Mouse (Mus musculus): Measurements from ENCODE around the gene Gcsh.

GRCm38 (mm10) chr8:116954415-116954814 lies 38.9 kb downstream of the Gcsh start:
- TF ChIP-seq USF1 (IDR thresholded peaks at IDR 0.05; ENCODE audit: low read depth, low read length) (no peak), NRF1 (IDR thresholded peaks at IDR 0.05; ENCODE audit: insufficient read depth, low read depth, low read length, poor library complexity, severe bottlenecking) (no peak), UBTF (IDR thresholded peaks at IDR 0.05; ENCODE audit: borderline replicate concordance, insufficient read depth, low read depth, low read length) (no peak), CTCF (IDR thresholded peaks at IDR 0.05 in 2 of 3, conservative IDR thresholded peaks at IDR 0.05 in 1 of 3; ENCODE audit: control insufficient read depth in 1 of 3, insufficient read depth in 1 of 3, low read depth in 2 of 3, low read length in 3 of 3, poor library complexity in 1 of 3, severe bottlenecking in 1 of 3) (no peak), GATA1 (IDR thresholded peaks at IDR 0.05; ENCODE audit: low read depth, low read length) (no peak), TCF12 (IDR thresholded peaks at IDR 0.05; ENCODE audit: low read depth, low read length) (no peak), ETS1 (IDR thresholded peaks at IDR 0.05; ENCODE audit: low read depth, low read length) (no peak), POLR2A (IDR thresholded peaks at IDR 0.05; ENCODE audit: control insufficient read depth in 1 of 2, insufficient read depth in 1 of 2, low read depth in 1 of 2, low read length in 2 of 2, poor library complexity in 1 of 2) (no peak), HCFC1 (IDR thresholded peaks at IDR 0.05; ENCODE audit: low read depth, low read length) (no peak), MEF2A (IDR thresholded peaks at IDR 0.05; ENCODE audit: extremely low read depth, insufficient replicate concordance, low read depth, low read length, poor library complexity, severe bottlenecking) (no peak), TAL1 (IDR thresholded peaks at IDR 0.05; ENCODE audit: low read length) (no peak), TBP (IDR thresholded peaks at IDR 0.05; ENCODE audit: low read depth, low read length) (no peak), SIN3A (IDR thresholded peaks at IDR 0.05; ENCODE audit: low read length) (no peak)

All from MEL (cell line).